Mouse (Mus musculus): ENCODE data around the gene Cd2. TPM values are rescaled to one million over a fixed set of nuclear protein-coding genes. Genes with fewer than 3 reads are reported as not detected.

Gene Cd2
- polyA plus RNA-seq, 1 experiment from 2014 or later: 0.14 TPM

DNA sequence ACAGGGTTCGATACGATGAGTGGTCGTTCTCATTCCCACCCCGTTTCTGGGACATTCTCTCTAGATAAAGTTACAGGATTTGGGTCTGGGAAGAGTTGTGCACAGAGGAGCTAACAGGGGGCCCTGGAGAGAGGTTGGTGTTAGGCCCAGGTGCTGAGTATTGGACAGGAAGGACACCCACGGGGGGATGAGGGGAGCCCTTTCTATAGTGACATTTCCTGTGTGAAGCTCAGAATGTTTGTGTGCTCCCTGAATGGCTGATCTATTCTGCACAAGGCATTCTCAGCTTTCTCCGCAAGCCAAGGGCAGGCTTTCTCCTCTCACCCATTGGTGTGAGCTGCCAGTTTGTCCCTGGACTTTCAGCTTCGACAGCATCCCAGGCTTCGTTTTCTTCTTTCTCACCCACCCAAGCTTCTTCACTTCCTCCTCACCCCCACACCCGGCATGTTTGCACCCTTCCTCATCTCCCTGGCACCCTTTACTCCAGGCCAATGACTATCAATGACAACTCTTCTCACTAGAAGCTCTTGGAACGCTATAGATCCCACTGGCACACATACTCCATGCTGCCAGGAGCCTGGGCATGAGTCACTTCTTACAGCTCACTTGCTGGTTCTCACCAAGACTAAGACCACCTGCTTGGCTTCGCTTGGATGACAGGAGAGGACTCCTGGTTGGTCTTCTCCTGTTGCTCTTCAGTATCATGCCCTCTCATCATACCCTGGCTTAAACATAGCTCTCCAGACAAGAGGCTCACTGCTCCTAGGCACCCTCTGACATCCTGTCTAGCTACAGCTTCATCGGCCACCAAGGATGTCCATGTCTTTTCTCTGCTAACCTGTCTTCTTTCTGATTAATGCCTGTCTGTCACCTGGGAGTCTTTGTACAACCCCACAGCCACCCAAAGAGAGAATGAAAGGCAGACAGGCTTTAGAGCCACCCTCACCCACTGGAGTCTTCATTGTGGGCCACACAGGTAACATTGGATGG lies 1.1 kb downstream of the Cd2 start:
- 87% methylated on average over 12 of the region's 12 CpGs for WGBS

DNA sequence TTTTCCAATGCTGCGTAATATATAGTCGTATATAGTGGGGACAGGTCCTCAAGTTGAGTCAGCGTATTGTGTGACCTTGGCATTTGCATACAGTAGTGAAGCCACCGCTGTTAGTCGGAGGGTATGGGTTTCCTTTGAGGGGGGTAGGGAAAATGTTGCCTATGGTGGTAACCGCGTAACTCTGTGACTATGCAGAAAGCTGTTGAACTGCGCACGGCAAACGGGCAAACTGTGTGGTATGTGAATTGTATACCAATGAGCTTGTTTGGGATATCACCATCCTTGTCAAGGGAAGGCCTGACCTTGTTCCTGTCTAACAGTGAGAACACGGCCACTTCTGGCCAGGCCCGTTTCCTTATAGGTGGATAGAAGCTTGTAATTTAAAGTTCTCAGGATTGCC lies 1.9 kb downstream of the Cd2 start:
- Histone ChIP-seq H3K27ac (ENCODE audit: low read depth, low read length) (no peak overlapping the region), H3K27me3 (ENCODE audit: control insufficient read depth, insufficient read depth, low read length) (no peaks in the 10 kb centered on the region), H3K9me3 (ENCODE audit: control insufficient read depth, low read length) (no peaks in the 10 kb centered on the region), H3K4me2 (replicated peaks; ENCODE audit: low read depth, low read length) (no peak overlapping the region), H3K4me1 (replicated peaks; ENCODE audit: control insufficient read depth, insufficient read depth, low read length) (no peaks in the 10 kb centered on the region), H3K9ac (ENCODE audit: low read depth, low read length) (no peak overlapping the region), H3K4me3 (ENCODE audit: low read depth, low read length) (no peak overlapping the region), H3K36me3 (ENCODE audit: control insufficient read depth, insufficient read depth, low read length) (no peaks in the 10 kb centered on the region)
- no peak for DNase-seq (ENCODE audit: low spot score)
- no peak for ATAC-seq (ENCODE audit: low FRiP score)
- 95% methylated on average over 12 of the region's 12 CpGs for WGBS

More for the DNA sequence above, 1.1 kb downstream of the Cd2 start:
- Histone ChIP-seq H3K27ac (ENCODE audit: low read depth, low read length) (no peak overlapping the region), H3K9me3 (ENCODE audit: control insufficient read depth, low read length) (no peaks in the 10 kb centered on the region), H3K4me2 (replicated peaks; ENCODE audit: low read depth, low read length) (no peak overlapping the region), H3K36me3 (ENCODE audit: control insufficient read depth, insufficient read depth, low read length) (no peaks in the 10 kb centered on the region), H3K4me1 (replicated peaks; ENCODE audit: control insufficient read depth, insufficient read depth, low read length) (no peaks in the 10 kb centered on the region), H3K27me3 (ENCODE audit: control insufficient read depth, insufficient read depth, low read length) (no peaks in the 10 kb centered on the region), H3K4me3 (ENCODE audit: low read depth, low read length) (no peak overlapping the region), H3K9ac (ENCODE audit: low read depth, low read length) (no peak overlapping the region)
- ATAC-seq (ENCODE audit: low FRiP score) (no peak), DNase-seq (ENCODE audit: low spot score) (no peak)

DNA sequence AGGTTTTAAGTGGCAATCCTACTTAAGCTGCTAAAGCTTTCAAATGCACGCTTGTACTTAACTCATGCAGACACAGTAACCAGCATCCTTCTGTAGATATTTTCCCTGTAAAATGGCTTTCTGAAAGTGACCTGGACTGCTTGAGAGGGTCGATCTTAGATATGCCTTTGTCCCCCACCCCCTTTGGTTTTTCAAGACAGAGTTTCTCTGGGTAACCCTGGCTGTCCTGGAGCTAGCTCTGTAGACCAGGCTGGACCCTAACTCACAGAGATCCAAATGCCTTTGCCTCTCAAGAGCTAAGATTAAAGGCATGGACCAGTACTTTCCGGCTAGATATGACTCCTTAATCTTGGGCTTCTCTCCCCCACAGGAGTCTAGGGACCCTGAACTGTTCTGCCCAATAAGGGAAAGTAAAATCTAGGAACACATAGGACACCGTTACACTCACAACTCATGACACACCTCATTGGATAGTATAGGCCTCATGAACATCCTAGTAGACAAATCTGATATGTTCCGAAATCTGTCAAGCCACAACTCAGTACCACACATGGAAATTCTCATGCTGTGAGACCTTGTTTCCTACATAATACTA lies 2.6 kb downstream of the Cd2 start:
- no peak overlapping the region for H3K9ac ChIP-seq (ENCODE audit: low read depth, low read length)
- H3K36me3 ChIP-seq (ENCODE audit: control insufficient read depth, insufficient read depth, low read length): no peaks in the 10 kb centered on the region
- no peaks in the 10 kb centered on the region for H3K4me1 ChIP-seq (replicated peaks; ENCODE audit: control insufficient read depth, insufficient read depth, low read length)
- WGBS: 91% methylated on average over 5 of the region's 5 CpGs
- DNase-seq (ENCODE audit: low spot score) (no peak), ATAC-seq (ENCODE audit: low FRiP score) (no peak)
- no peak overlapping the region for H3K4me3 ChIP-seq (ENCODE audit: low read depth, low read length)
- H3K27me3 ChIP-seq (ENCODE audit: control insufficient read depth, insufficient read depth, low read length): no peaks in the 10 kb centered on the region
- H3K9me3 ChIP-seq (ENCODE audit: control insufficient read depth, low read length): no peaks in the 10 kb centered on the region
- H3K4me2 ChIP-seq (replicated peaks; ENCODE audit: low read depth, low read length): no peak overlapping the region
- H3K27ac ChIP-seq (ENCODE audit: low read depth, low read length): no peak overlapping the region

DNA sequence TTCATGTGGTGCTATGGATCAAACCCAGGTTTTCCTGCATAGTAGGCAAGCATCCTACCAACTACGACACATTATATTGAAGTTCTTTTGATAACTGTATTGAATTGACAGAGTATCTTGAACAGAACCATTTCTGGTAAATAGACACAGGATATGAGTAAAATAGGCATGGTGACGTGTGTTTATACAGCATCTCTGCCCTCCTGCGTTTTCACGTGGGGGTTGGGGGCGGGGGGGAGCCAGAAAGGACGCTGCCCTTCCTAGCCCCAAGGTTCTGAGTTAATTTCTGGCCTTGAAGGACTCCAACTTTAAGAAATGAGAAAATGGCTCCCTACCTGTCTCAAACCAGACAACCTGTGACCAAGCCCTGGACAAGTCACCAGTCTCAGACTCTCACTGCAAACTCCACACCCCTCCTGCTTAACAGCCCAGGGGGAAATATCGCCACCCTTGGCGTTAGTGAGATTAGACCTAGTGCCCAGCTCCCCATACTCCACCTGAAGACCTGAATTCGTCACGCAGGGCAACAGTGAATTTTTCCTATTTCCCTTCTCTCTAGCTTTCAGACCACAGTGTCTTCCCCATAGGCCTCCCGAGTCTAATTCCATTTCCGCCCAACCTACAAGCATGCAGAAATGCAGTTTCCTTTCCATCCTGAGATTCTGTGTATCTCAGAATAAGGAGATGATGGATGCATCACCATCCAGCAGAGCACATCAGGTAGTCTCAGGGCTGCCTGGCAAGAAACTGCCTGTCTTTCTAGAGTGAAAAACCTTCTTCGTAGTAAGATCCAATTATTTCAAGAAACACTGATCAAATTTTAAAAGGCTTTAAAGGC lies 3.7 kb downstream of the Cd2 start:
- H3K36me3 ChIP-seq (ENCODE audit: control insufficient read depth, insufficient read depth, low read length): no peaks in the 10 kb centered on the region
- WGBS: 93% methylated on average over 13 of the region's 13 CpGs
- H3K4me1 ChIP-seq (replicated peaks; ENCODE audit: control insufficient read depth, insufficient read depth, low read length): no peaks in the 10 kb centered on the region
- ATAC-seq (ENCODE audit: low FRiP score): no peak
- H3K4me2 ChIP-seq (replicated peaks; ENCODE audit: low read depth, low read length): no peak overlapping the region
- no peaks in the 10 kb centered on the region for H3K9me3 ChIP-seq (ENCODE audit: control insufficient read depth, low read length)
- H3K4me3 ChIP-seq (ENCODE audit: low read depth, low read length): no peak overlapping the region
- no peak for DNase-seq (ENCODE audit: low spot score)
- no peaks in the 10 kb centered on the region for H3K27me3 ChIP-seq (ENCODE audit: control insufficient read depth, insufficient read depth, low read length)
- H3K27ac ChIP-seq (ENCODE audit: low read depth, low read length): no peak overlapping the region
- no peak overlapping the region for H3K9ac ChIP-seq (ENCODE audit: low read depth, low read length)

DNA sequence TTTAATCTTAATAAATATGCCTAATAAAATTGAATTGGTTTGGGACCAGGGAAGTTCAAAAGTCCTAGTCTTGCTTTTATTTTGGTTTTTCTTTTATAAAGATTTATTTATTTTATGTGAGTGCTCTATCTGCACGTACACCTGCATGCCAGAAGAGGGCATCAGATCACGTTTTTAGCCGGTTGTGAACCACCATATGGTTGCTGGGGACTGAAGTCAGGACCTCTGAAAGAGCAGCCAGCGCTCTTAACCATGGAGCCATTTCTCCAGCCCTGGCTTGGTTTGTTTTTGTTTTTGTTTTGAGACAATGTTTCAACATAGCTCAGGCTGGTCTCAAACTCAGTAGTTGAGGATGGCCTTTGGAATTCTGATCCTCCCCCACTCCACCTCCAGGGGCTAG lies 4.3 kb downstream of the Cd2 start:
- Histone ChIP-seq H3K27me3 (ENCODE audit: control insufficient read depth, insufficient read depth, low read length) (no peaks in the 10 kb centered on the region), H3K4me2 (replicated peaks; ENCODE audit: low read depth, low read length) (no peak overlapping the region), H3K4me1 (replicated peaks; ENCODE audit: control insufficient read depth, insufficient read depth, low read length) (no peaks in the 10 kb centered on the region), H3K9me3 (ENCODE audit: control insufficient read depth, low read length) (no peaks in the 10 kb centered on the region), H3K27ac (ENCODE audit: low read depth, low read length) (no peak overlapping the region), H3K4me3 (ENCODE audit: low read depth, low read length) (no peak overlapping the region), H3K9ac (ENCODE audit: low read depth, low read length) (no peak overlapping the region), H3K36me3 (ENCODE audit: control insufficient read depth, insufficient read depth, low read length) (no peaks in the 10 kb centered on the region)
- 85% methylated on average over 4 of the region's 4 CpGs for WGBS
- no peak for ATAC-seq (ENCODE audit: low FRiP score)
- DNase-seq (ENCODE audit: low spot score): no peak

DNA sequence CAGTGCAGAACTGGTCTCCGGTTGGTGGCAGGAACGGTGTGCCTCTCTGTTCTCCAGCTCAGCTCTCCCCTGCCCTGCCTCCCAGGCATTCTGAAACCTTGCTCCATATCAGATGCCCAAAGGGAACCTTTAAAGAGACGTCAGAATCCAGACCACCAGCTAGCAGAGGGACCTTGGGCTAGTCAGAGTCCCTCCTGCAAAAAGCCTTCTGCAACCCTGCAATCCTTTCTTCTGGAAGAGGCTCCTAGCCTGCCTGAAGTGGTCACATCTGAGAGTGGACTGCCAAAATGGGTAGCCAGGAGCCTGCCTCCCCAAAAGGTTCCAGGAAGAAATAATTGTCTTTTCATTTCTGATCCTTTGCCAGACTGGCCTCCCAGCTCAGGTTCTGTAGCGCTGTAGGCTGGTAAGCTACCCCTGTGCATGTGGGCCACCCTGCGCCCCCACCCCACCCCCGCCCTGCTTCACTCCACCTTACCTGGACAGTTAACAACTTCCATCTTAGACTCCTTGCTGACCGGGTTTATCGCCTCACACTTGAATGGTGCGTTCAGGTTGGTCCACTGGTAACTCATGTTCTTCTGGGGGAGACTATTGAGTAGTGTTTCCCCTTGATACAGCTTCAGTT lies 5.1 kb downstream of the Cd2 start:
- Histone ChIP-seq H3K27me3 (ENCODE audit: control insufficient read depth, insufficient read depth, low read length) (no peaks in the 10 kb centered on the region), H3K9ac (ENCODE audit: low read depth, low read length) (no peak overlapping the region), H3K4me2 (replicated peaks; ENCODE audit: low read depth, low read length) (no peak overlapping the region), H3K9me3 (ENCODE audit: control insufficient read depth, low read length) (no peaks in the 10 kb centered on the region), H3K4me3 (ENCODE audit: low read depth, low read length) (no peak overlapping the region), H3K27ac (ENCODE audit: low read depth, low read length) (no peak overlapping the region), H3K4me1 (replicated peaks; ENCODE audit: control insufficient read depth, insufficient read depth, low read length) (no peaks in the 10 kb centered on the region), H3K36me3 (ENCODE audit: control insufficient read depth, insufficient read depth, low read length) (no peaks in the 10 kb centered on the region)
- ATAC-seq (ENCODE audit: low FRiP score): no peak
- DNase-seq (ENCODE audit: low spot score): no peak
- 93% methylated on average over 9 of the region's 9 CpGs for WGBS

DNA sequence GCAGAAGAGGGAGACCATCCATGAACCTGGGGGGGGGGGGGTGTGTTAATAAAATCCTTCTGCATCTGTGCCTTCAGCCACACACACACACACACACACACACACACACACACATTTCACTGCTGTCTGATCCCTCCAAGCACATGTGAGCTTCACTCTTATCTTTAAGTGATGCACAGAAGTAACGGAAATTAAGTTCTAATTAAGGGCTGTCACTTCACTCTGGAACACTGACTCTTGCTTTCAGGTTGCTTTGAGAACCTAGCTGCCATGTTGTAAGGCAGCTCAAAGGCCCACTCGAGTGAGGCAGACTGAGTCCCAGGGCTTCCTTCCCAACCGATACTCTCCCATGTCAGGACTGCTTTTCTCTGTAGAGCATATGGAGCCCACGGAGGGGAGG lies 5.9 kb downstream of the Cd2 start:
- no peaks in the 10 kb centered on the region for H3K9me3 ChIP-seq (ENCODE audit: control insufficient read depth, low read length)
- ATAC-seq (ENCODE audit: low FRiP score) (no peak), DNase-seq (ENCODE audit: low spot score) (no peak)
- no peak overlapping the region for H3K27ac ChIP-seq (ENCODE audit: low read depth, low read length)
- no peak overlapping the region for H3K4me3 ChIP-seq (ENCODE audit: low read depth, low read length)
- H3K4me1 ChIP-seq (replicated peaks; ENCODE audit: control insufficient read depth, insufficient read depth, low read length): no peaks in the 10 kb centered on the region
- WGBS: 74% methylated on average over 4 of the region's 4 CpGs
- no peak overlapping the region for H3K9ac ChIP-seq (ENCODE audit: low read depth, low read length)
- H3K27me3 ChIP-seq (ENCODE audit: control insufficient read depth, insufficient read depth, low read length): no peaks in the 10 kb centered on the region
- no peak overlapping the region for H3K4me2 ChIP-seq (replicated peaks; ENCODE audit: low read depth, low read length)
- H3K36me3 ChIP-seq (ENCODE audit: control insufficient read depth, insufficient read depth, low read length): no peaks in the 10 kb centered on the region

Data from hindbrain, embryonic 11.5 days (tissue).